Mouse (Mus musculus): Measurements from ENCODE around the gene Six5.
A peak's percentile ranks its signal among the peaks of the same experiment; 100 is the strongest.
"Not testable (repeated sequence)": the region's sequence is repeated elsewhere in the genome, so short reads cannot be mapped to it uniquely, and the experiment has no call there.

The Six5 gene

DNA sequence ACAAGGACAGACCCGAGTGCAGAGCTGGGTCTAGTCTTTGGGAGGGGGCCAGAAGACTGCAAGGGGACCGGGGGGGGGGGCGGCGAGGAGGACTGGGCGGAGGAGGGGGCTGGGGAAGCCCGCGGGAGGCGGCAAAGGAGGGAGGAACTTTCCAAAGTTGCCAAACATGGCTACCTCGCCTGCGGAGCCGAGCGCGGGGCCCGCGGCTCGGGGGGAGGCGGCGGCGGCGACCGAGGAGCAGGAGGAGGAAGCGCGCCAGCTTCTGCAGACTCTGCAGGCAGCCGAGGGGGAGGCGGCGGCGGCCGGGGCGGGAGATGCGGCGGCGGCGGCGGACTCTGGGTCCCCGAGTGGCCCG lies at the start of gene Six5:
Gene Six5 (plus strand): TSS at position 124 of the 355 bp plus-strand sequence.
- DNase-seq: peak in 1 of 2 experiments; percentile 55

GRCm38 (mm10) chr7:19044616-19045015 lies 49.8 kb upstream of the Six5 start:
- no peak for DNase-seq

DNA sequence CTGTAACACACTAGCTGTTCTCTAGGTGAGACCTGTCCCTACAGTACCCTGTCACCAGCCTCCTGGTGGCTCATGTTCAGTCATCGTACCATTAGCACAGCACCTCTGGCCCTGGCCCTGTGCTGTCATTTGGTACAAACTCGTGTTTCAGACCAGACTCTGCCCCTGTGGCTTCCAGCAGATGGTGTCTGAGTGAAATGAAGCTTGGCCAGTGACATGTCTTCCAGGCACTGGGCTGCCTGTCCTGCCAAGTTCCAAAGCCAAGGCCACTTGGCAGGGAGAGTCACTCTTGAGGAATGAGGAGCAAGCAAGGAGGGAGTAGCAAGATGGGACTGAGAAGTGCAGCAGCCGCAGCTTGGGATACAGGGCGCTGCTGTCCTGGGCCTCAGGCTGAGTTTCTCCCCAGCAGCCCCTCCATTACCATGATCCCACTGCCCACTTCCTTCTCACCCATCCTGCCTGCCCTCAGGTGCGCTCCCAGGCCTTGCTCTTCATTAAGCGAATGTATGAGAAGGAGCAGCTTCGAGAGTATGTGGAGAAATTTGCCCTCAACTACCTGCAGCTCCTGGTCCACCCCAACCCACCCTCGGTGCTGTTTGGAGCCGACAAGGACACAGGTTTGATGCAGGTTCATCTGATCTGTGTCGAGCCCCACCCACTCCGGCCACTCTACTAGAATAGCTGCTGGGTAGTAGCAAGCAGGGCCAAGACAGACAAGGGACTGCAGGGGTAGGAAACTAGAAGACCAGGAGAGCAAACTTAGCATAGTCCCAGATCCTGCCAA lies 47.9 kb upstream of the Six5 start:
- DNase-seq: no peak

DNA sequence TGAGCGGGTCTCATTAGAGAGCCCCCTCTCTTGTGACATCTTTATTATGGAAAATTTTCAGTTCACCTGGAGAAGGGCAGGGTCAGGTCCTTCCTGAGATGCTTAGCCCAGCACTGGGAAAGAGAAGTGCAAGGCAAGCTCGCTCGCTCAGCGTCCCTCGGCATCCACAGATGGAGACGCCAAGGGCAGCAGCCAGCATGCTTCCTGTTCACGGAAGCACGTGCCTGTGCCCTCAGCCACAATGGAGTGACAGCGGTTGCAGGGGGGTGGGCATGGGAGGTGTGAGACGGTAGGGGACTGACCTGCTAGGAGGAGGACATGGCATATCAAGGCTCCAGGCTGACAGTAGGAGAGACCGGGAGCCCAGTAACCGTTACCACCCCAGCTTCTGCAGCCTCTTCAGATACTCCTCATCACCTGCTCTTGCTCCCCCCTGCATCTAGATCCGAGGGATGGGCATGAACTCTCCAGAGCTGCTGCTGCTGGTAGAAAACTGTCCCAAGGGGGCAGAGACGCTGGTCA lies 46.3 kb upstream of the Six5 start:
- DNase-seq: no peak

- DNase-seq: no peak
Measured at GRCm38 (mm10) chr7:19049252-19049651, 45.1 kb upstream of the Six5 start.

DNA sequence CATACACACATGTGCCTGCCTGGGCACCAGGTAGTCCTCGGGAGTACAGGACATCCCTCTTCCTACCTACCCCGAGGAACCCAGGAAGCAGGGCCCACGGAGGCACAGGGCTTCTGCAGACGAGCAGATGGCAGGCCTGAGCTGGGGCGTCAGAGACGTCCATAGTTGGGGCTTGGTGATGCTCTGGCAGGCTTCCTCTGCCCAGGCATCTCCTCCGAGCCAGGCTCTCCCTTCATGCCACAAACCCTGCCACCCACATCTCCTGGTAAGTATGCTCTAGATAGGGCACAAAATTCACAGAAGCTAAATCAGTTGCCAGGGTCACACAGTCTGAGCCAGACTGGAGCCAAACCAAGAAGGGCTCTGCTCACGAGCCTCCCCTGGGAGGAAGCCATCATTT lies 44.2 kb upstream of the Six5 start:
- DNase-seq: no peak

- DNase-seq: no peak
Measured at GRCm38 (mm10) chr7:19051161-19051560, 43.2 kb upstream of the Six5 start.

GRCm38 (mm10) chr7:19052345-19053135 lies 41.9 kb upstream of the Six5 start:
- DNase-seq: no peak

GRCm38 (mm10) chr7:19053136-19053532 lies 41.3 kb upstream of the Six5 start:
- DNase-seq: no peak

DNA sequence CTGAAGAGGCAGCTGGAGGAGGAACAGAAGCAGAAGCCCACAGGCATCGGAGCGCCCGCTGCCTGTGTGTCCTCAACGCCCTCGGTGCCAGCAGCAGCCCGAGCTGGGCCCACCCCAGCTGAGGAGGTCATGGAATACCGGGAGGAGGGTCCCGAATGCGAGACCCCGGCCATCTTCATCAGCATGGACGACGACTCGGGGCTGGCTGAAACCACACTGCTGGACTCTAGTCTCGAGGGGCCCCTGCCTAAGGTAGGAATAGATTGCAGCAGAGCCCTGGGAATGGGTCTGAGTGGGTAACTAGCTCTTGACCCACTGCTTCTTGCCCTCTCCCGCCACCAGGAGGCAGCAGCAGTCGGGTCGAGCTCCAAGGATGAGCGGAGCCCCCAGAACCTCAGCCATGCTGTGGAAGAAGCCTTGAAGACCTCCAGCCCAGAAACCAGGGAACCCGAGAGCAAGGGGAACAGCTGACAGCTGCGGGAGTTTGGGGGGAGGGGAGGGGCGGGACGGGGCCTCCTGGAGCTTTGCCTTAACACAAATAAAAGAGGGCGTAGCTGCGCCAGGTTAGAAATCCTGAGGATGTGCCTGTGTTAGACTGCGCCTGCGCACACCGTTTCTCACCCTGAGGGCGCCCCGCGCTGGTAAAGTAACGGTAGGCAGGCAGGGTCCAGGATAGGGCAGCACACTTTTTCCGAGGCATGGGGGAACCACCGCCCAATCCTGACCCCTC lies 40.2 kb upstream of the Six5 start, which contains the start of gene Rsph6a:
Gene Rsph6a (plus strand): TSS at position 644 of the 730 bp plus-strand sequence.
- no peak for DNase-seq

GRCm38 (mm10) chr7:19054777-19055076 lies 39.7 kb upstream of the Six5 start:
- DNase-seq: no peak

DNA sequence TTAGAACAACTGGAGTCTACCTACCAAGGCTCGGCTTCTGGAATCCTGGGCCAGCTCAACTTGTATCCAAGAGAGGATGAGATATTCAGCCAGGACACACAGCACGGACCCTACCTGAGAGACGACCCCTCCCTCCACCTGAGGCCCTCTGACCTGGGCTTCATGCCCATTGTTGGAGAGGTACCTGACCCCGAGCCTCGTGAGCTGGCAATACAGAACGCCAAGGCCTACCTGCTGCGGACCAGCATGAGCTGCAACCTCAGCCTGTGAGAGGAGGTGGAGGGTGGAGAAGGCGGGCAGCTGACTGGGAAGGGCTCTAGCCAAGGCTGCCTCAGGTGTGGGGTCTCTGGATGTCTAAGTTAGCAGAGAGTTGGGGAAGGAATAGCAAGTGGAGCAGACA lies 39.3 kb upstream of the Six5 start:
- no peak for DNase-seq

DNA sequence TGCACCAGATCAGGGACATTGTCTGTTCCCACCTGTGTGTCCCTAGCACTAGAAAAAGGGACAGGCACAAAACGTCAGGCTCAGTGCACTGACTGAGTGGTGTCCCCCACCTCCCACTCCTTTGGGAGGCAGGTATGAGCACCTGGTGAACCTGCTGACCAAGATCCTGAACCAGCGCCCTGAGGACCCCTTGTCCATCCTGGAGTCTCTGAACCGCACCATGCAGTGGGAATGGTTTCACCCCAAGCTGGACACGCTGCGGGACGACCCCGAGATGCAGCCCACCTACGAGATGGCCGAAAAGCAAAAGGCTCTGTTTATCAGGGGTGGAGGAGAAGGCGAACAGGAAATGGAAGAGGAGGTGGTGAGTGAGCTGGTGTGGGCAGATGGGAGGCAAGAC lies 37.0 kb upstream of the Six5 start:
- DNase-seq: no peak

GRCm38 (mm10) chr7:19065896-19066295 lies 28.5 kb upstream of the Six5 start:
- DNase-seq: no peak

DNA sequence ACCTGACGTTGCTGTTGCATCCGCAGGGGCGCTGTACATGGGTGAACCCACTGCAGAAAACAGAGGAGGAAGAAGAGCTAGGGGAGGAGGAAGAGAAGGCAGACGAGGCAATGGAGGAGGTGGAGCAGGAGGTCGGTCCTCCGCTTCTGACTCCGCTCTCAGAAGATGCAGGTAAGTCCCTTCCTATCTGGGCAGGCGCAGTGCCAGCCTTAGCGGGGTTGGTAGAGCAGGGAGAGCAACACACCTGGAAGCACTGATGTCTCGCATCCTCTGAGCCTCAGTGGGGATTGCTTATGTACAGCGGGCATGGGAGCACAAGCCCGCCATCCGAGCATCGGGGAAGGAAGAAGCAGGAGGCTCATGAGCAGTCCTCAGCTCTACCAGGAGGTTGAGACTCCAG lies 27.3 kb upstream of the Six5 start:
- DNase-seq: no peak

- DNase-seq: no peak
Measured at GRCm38 (mm10) chr7:19067935-19068334, 26.5 kb upstream of the Six5 start.

DNA sequence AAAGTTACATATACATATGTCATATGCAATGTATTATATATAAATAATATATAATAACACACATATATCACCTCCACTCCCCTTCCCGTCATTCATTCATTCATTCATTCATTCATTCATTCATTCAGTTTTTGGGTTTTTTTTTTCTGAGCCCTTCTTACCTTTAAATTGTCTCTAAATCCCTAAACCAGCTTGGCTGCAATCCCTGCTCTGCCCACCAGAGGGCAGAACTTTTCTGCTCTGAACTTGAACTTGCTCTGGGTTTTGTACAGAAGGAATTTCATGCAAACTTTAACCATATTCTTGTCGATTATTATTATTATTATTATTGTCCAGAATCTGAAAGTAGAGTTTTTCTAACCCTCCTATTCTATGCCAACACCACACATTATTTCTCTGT lies 25.7 kb upstream of the Six5 start:
- DNase-seq: no peak

DNA sequence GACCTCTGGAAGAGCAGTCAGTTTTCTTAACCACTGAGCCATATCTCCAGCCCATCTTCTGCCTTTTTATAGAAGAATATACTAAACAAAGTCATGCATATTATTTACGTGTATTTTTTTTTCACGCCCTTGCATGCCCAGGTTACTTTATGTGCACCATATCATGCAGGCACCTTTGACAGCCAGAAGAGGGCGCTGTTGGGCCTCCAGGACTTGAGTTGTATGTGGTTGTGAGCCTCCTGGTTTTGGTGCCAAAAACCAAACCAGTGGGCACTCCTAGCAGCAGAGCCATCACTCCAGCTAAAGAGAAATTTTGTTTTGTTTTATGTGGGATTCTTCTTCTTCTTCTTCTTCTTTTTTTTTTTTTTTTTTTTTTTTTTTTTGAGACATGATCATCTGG lies 24.9 kb upstream of the Six5 start:
- no peak for DNase-seq

- DNase-seq: not testable (repeated sequence)
Measured at GRCm38 (mm10) chr7:19071024-19071423, 23.4 kb upstream of the Six5 start.

DNA sequence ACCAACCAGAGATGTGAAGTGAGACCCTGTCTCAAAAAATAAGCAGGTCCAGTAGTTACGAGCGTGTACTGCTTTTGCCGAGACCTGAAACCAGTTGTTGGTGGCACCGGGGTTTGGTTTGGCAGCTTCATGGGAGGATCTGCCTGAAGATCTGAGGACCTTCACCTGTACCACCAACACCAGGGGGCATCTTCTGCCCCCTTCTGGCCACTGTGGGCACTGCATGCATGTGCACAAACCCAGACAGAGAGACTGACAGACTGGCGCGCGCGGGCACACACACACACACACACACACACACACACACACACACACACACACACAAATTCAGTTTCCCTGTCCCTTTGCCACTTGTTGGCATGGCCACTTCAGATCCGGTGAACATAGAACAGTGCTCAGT lies 20.9 kb upstream of the Six5 start:
- no peak for DNase-seq

DNA sequence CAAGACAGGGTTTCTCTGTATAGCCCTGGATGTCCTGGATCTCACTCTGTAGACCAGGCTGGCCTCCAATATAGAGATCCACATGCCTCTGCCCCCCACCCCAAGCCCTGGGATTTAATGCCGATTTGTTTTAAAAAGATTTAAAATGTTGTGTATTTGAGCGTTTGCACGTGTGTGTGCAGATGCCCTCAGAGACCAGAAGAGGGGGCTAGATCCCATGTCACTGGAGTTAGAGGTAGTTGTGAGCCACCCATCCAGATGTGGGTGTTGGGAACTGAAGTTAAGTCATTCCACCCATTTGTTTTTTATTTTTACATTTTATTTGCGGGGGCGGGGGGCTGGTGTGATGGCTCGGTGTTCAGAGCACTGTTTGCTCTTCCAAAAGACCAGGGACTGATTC lies 19.9 kb upstream of the Six5 start:
- no peak for DNase-seq

DNA sequence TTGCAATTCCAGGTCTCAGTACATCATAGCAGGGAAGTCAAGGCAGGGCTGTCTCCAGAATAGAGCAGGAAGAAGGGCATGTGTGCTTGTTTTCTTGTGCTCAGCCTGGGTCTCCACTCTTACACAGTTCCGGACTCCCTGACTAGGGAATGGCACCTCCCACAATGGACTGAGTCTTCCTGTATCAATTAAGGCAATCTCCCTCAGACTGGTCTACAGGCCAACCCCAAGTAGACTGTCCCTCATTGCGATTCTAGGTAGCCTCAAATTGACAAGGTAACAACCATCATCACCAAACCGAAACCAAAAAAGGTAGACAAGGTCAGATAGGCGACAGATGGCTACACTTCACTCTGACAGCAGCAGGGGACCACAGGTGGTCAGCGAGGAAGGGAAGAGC lies 19.2 kb upstream of the Six5 start:
- DNase-seq: no peak

Measured in thymus, adult 18-20 months (tissue).